Mouse (Mus musculus) neural tube, embryonic 13.5 days (tissue): ENCODE measurements around the gene Gosr1. TPM values are rescaled to one million over a fixed set of nuclear protein-coding genes. Genes with fewer than 3 reads are reported as not detected.
A peak's percentile ranks its signal among the peaks of the same experiment; 100 is the strongest.
"Not testable (repeated sequence)": the region's sequence is repeated elsewhere in the genome, so short reads cannot be mapped to it uniquely, and the experiment has no call there.

Source experiments
- ATAC-seq: fragments of 200-750 bp; cut with Nextera tagmentation; 2 replicates; pipeline ENCODE4 v1.8.0; 2017; ENCODE audit warnings: low read depth, mild to moderate bottlenecking, moderate TSS enrichment, moderate library complexity
- H3K27ac ChIP-seq: fragments of 300-500 bp; sonication (generic); replicated peaks from 2 replicates; pipeline ENCODE4 v1.5.1; 2015; ENCODE audit warnings: moderate library complexity, mild to moderate bottlenecking, inconsistent platforms
- H3K27me3 ChIP-seq: fragments of 300-500 bp; sonication (generic); 2 replicates; pipeline ENCODE4 v1.6.1; 2015; ENCODE audit warnings: mild to moderate bottlenecking, inconsistent platforms
- H3K36me3 ChIP-seq: fragments of 300-500 bp; sonication (generic); 2 replicates; pipeline ENCODE4 v1.6.1; 2015; ENCODE audit warnings: mild to moderate bottlenecking, inconsistent platforms
- H3K4me1 ChIP-seq: fragments of 300-500 bp; sonication (generic); replicated peaks from 2 replicates; pipeline ENCODE4 v1.6.1; 2015; ENCODE audit warnings: inconsistent platforms
- H3K4me2 ChIP-seq: fragments of 300-500 bp; sonication (generic); 2 replicates; pipeline ENCODE4 v1.6.1; 2015; ENCODE audit warnings: inconsistent platforms, mild to moderate bottlenecking, moderate library complexity
- H3K4me3 ChIP-seq: fragments of 300-500 bp; sonication (generic); 2 replicates; pipeline ENCODE4 v1.5.1; 2015; ENCODE audit warnings: mild to moderate bottlenecking, inconsistent platforms
- H3K9ac ChIP-seq: fragments of 300-500 bp; sonication (generic); 2 replicates; pipeline ENCODE4 v1.6.1; 2015; ENCODE audit warnings: moderate library complexity, mild to moderate bottlenecking, inconsistent platforms
- H3K9me3 ChIP-seq: fragments of 300-500 bp; sonication (generic); 2 replicates; pipeline ENCODE4 v1.6.1; 2016; ENCODE audit warnings: inconsistent platforms
- WGBS: fragments of 180-500 bp; shearing (Covaris S2); methylation state at CpG from one replicate; pipeline ENCODE4 v1.1.7; 2015; 5-methylcytosine and 5-hydroxymethylcytosine counted together
- polyA plus RNA-seq: library from polyadenylated mRNA; unstranded; fragments of >200 nt; fragmentation: Nextera tagmentation; extraction: Ambion mirVana; gene quantifications from 2 replicates; pipeline ENCODE4 v1.2.1, GENCODE M21; 2015

Gosr1 gene
- polyA plus RNA-seq, 1 experiment from 2014 or later = 23.4 TPM

GRCm38 (mm10) chr11:76728093-76728492, 35.3 kb downstream of the Gosr1 start:
- ATAC-seq = no peak
- Histone ChIP-seq H3K36me3 (peaks cover 62% of the 10 kb centered on the region), H3K4me3 (no peak overlapping the region), H3K9me3 (no peaks in the 10 kb centered on the region), H3K4me1 (no peaks in the 10 kb centered on the region), H3K9ac (no peak overlapping the region), H3K27me3 (no peaks in the 10 kb centered on the region), H3K4me2 (no peak overlapping the region), H3K27ac (no peak overlapping the region)
- WGBS = 68% methylated on average over 11 of the region's 11 CpGs

- Histone ChIP-seq H3K36me3 (peaks cover 25% of the 10 kb centered on the region), H3K9ac (no peak overlapping the region), H3K27me3 (no peaks in the 10 kb centered on the region), H3K4me3 (no peak overlapping the region), H3K4me2 (no peak overlapping the region), H3K27ac (no peak overlapping the region), H3K4me1 (no peaks in the 10 kb centered on the region), H3K9me3 (no peaks in the 10 kb centered on the region)
- WGBS = 88% methylated on average over 8 of the region's 8 CpGs
- no peak for ATAC-seq
Observed at GRCm38 (mm10) chr11:76723911-76724310, 39.5 kb downstream of the Gosr1 start.

GRCm38 (mm10) chr11:76717000-76717399, 46.4 kb downstream of the Gosr1 start:
- Histone ChIP-seq H3K27ac (no peak overlapping the region), H3K27me3 (no peaks in the 10 kb centered on the region), H3K36me3 (no peaks in the 10 kb centered on the region), H3K9ac (no peak overlapping the region), H3K4me3 (no peak overlapping the region), H3K9me3 (no peaks in the 10 kb centered on the region), H3K4me1 (no peaks in the 10 kb centered on the region), H3K4me2 (no peak overlapping the region)
- WGBS = 63% methylated on average over 4 of the region's 4 CpGs
- no peak for ATAC-seq

GRCm38 (mm10) chr11:76709625-76710452, 53.5 kb downstream of the Gosr1 start:
- Histone ChIP-seq H3K27ac (0 out of 2 replicates have a peak overlapping the region, but pooled peaks have one; percentile 33), H3K9me3 (0 out of 2 replicates have a peak, but pooled peaks cover 5% of the 10 kb centered on the region), H3K36me3 (no peaks in the 10 kb centered on the region), H3K9ac (no peak overlapping the region), H3K4me1 (peaks cover 13% of the 10 kb centered on the region; the same call in 1 of the 2 replicates), H3K4me2 (no peak overlapping the region), H3K4me3 (no peak overlapping the region), H3K27me3 (no peaks in the 10 kb centered on the region)
- ATAC-seq = 0 out of 2 replicates have a peak, but pooled peaks have one; percentile 23
- 32% methylated on average over 12 of the region's 17 CpGs for WGBS

- H3K4me3 ChIP-seq = no peak overlapping the region
- no peak overlapping the region for H3K9ac ChIP-seq
- H3K4me1 ChIP-seq = peaks cover 13% of the 10 kb centered on the region; the same call in 1 of the 2 replicates
- no peak for ATAC-seq
- WGBS = 41% methylated on average over 1 of the region's 1 CpGs
- no peaks in the 10 kb centered on the region for H3K36me3 ChIP-seq
- 0 out of 2 replicates have a peak, but pooled peaks cover 5% of the 10 kb centered on the region for H3K9me3 ChIP-seq
- no peak overlapping the region for H3K27ac ChIP-seq
- no peaks in the 10 kb centered on the region for H3K27me3 ChIP-seq
- no peak overlapping the region for H3K4me2 ChIP-seq
Observed at GRCm38 (mm10) chr11:76708881-76709280, 54.5 kb downstream of the Gosr1 start.

GRCm38 (mm10) chr11:76708066-76708465, 55.3 kb downstream of the Gosr1 start:
- 97% methylated on average over 1 of the region's 1 CpGs for WGBS
- Histone ChIP-seq H3K9ac (no peak overlapping the region), H3K36me3 (no peaks in the 10 kb centered on the region), H3K4me1 (peaks cover 13% of the 10 kb centered on the region; the same call in 1 of the 2 replicates), H3K27me3 (no peaks in the 10 kb centered on the region), H3K9me3 (0 out of 2 replicates have a peak, but pooled peaks cover 5% of the 10 kb centered on the region), H3K4me3 (no peak overlapping the region), H3K4me2 (no peak overlapping the region), H3K27ac (no peak overlapping the region)
- ATAC-seq = no peak

- no peaks in the 10 kb centered on the region for H3K36me3 ChIP-seq
- no peak overlapping the region for H3K4me2 ChIP-seq
- no peak overlapping the region for H3K27ac ChIP-seq
- no peaks in the 10 kb centered on the region for H3K27me3 ChIP-seq
- H3K9me3 ChIP-seq = 0 out of 2 replicates have a peak, but pooled peaks cover 5% of the 10 kb centered on the region
- WGBS = 89% methylated on average over 3 of the region's 3 CpGs
- no peak overlapping the region for H3K4me3 ChIP-seq
- no peak for ATAC-seq
- peaks cover 13% of the 10 kb centered on the region; the same call in 1 of the 2 replicates for H3K4me1 ChIP-seq
- H3K9ac ChIP-seq = no peak overlapping the region
Observed at GRCm38 (mm10) chr11:76707656-76708055, 55.7 kb downstream of the Gosr1 start.

GRCm38 (mm10) chr11:76699626-76700025, 63.8 kb downstream of the Gosr1 start:
- WGBS = 55% methylated on average over 9 of the region's 9 CpGs
- Histone ChIP-seq H3K27ac (no peak overlapping the region), H3K36me3 (no peaks in the 10 kb centered on the region), H3K4me1 (no peaks in the 10 kb centered on the region), H3K27me3 (no peaks in the 10 kb centered on the region), H3K4me2 (no peak overlapping the region; the same call in 1 of the 2 replicates), H3K4me3 (no peak overlapping the region), H3K9ac (no peak overlapping the region), H3K9me3 (no peaks in the 10 kb centered on the region)
- no peak for ATAC-seq

GRCm38 (mm10) chr11:76695810-76696209, 67.6 kb downstream of the Gosr1 start:
- no peak for ATAC-seq
- Histone ChIP-seq H3K36me3 (no peaks in the 10 kb centered on the region), H3K27me3 (no peaks in the 10 kb centered on the region), H3K27ac (no peak overlapping the region), H3K4me3 (no peak overlapping the region), H3K9ac (no peak overlapping the region), H3K4me2 (no peak overlapping the region), H3K9me3 (no peaks in the 10 kb centered on the region), H3K4me1 (no peaks in the 10 kb centered on the region)
- 60% methylated on average over 6 of the region's 6 CpGs for WGBS

GRCm38 (mm10) chr11:76692096-76692495, 71.3 kb downstream of the Gosr1 start:
- Histone ChIP-seq H3K27ac (no peak overlapping the region), H3K4me2 (no peak overlapping the region), H3K9ac (no peak overlapping the region), H3K36me3 (no peaks in the 10 kb centered on the region), H3K4me3 (no peak overlapping the region), H3K27me3 (no peaks in the 10 kb centered on the region), H3K9me3 (no peaks in the 10 kb centered on the region), H3K4me1 (no peaks in the 10 kb centered on the region)
- no peak for ATAC-seq
- 74% methylated on average over 3 of the region's 3 CpGs for WGBS

- H3K9ac ChIP-seq = no peak overlapping the region
- H3K4me1 ChIP-seq = no peaks in the 10 kb centered on the region
- no peak overlapping the region for H3K4me3 ChIP-seq
- H3K36me3 ChIP-seq = no peaks in the 10 kb centered on the region
- no peak for ATAC-seq
- WGBS = 61% methylated on average over 2 of the region's 2 CpGs
- H3K9me3 ChIP-seq = no peaks in the 10 kb centered on the region
- H3K27me3 ChIP-seq = no peaks in the 10 kb centered on the region
- H3K4me2 ChIP-seq = no peak overlapping the region
- H3K27ac ChIP-seq = no peak overlapping the region
Observed at GRCm38 (mm10) chr11:76685604-76686003, 77.8 kb downstream of the Gosr1 start.

GRCm38 (mm10) chr11:76679508-76679907, 83.9 kb downstream of the Gosr1 start, which contains the start of gene Trarg1:
TSS of gene Trarg1 (plus strand) at chr11:76679808.
- not testable (repeated sequence) for H3K4me3 ChIP-seq, H3K9me3 ChIP-seq, ATAC-seq, H3K36me3 ChIP-seq, H3K9ac ChIP-seq, H3K4me2 ChIP-seq, H3K27ac ChIP-seq, H3K4me1 ChIP-seq
- H3K27me3 ChIP-seq = peaks cover 19% of the 10 kb centered on the region
- WGBS = 40% methylated on average over 7 of the region's 8 CpGs
